ENCODE assay signal across 29 mouse cellular contexts in genomic region chr2:119294411-119294810, GRCm38 (mm10). TPM values are rescaled to one million over a fixed set of nuclear protein-coding genes. Genes with fewer than 3 reads are reported as not detected.
DNase-seq lines count a peak whose midpoint lies in the region; ATAC-seq lines count a peak whose summit lies in the region.
"Had no signal": no experiment of that assay in that cellular context is flagged by ENCODE, and none has a peak within 500 bp of the region (broad histone marks: within the 10 kb centered on the region; RNA-seq: fewer than 3 reads in every experiment).

No protein-coding gene starts in this region.

- H3K9me3 ChIP-seq in megakaryocyte, embryonic 14.5 days = no peaks in the 10 kb centered on the region
- no peaks in the 10 kb centered on the region for H3K9me3 ChIP-seq in forebrain, embryonic 10.5 days
- H3K9me3 ChIP-seq: embryonic facial prominence, embryonic 13.5 days; heart, embryonic 13.5 days; hindbrain, embryonic 15.5 days; liver, embryonic 12.5 days; midbrain, embryonic 13.5 days had no signal

- ATAC-seq in cerebellum, adult (ENCODE audit: insufficient number of reproducible peaks, low FRiP score, low TSS enrichment) = peak; percentile 7; the same call in 1 of the 2 replicates
- ATAC-seq in megakaryocyte, adult 5-6 weeks (ENCODE audit: poor library complexity, severe bottlenecking) = no peak
- ATAC-seq: forebrain, embryonic 16.5 days; liver, embryonic 12.5 days; liver, postnatal 0 days; midbrain, embryonic 13.5 days had no signal

- no peak overlapping the region for H3K27ac ChIP-seq in forebrain, embryonic 10.5 days
- H3K27ac ChIP-seq: embryonic facial prominence, embryonic 13.5 days; heart, embryonic 13.5 days; hindbrain, embryonic 15.5 days; kidney, postnatal 0 days; liver, embryonic 12.5 days; midbrain, embryonic 13.5 days had no signal

- WGBS in forebrain, embryonic 10.5 days = 95% methylated on average over 18 of the region's 18 CpGs

- peaks cover 92% of the 10 kb centered on the region for H3K36me3 ChIP-seq in megakaryocyte, embryonic 14.5 days (replicated peaks; ENCODE audit: low read length)
- H3K36me3 ChIP-seq in forebrain, embryonic 10.5 days (replicated peaks) = peaks cover 91% of the 10 kb centered on the region

- H3K4me1 ChIP-seq in megakaryocyte, embryonic 14.5 days = peaks cover 55% of the 10 kb centered on the region
- peaks cover 8% of the 10 kb centered on the region for H3K4me1 ChIP-seq in forebrain, embryonic 10.5 days

- DNase-seq in cerebellum, postnatal 14 days = no peak
- DNase-seq in cerebellum, adult 8-10 months = peak; percentile 49
- no peak for DNase-seq in forebrain, embryonic 10.5 days (ENCODE audit: extremely low spot score, low spot score)
- DNase-seq in spleen, adult 18-20 months = no peak
- DNase-seq in embryo, embryonic 10 days (ENCODE audit: low spot score) = no peak
- DNase-seq: adrenal gland, postnatal 25 days; heart, postnatal 10 days; kidney, adult 8-10 months; layer of hippocampus, postnatal 36 days; left cerebral cortex, postnatal 4 days; liver, postnatal 0 days; lung, postnatal 36 days had no signal

- peak overlapping the region; percentile 50 for H3K4me3 ChIP-seq in megakaryocyte, embryonic 14.5 days (replicated peaks)
- no peak overlapping the region for H3K4me3 ChIP-seq in forebrain, embryonic 10.5 days
- H3K4me3 ChIP-seq: embryonic facial prominence, embryonic 13.5 days; heart, embryonic 13.5 days; hindbrain, embryonic 15.5 days; liver, embryonic 12.5 days; midbrain, embryonic 13.5 days had no signal

- H3K27me3 ChIP-seq in megakaryocyte, embryonic 14.5 days (replicated peaks) = no peaks in the 10 kb centered on the region
- no peaks in the 10 kb centered on the region for H3K27me3 ChIP-seq in forebrain, embryonic 10.5 days (ENCODE audit: poor library complexity, severe bottlenecking)
- H3K27me3 ChIP-seq: CH12.LX; embryonic facial prominence, embryonic 13.5 days; heart, embryonic 13.5 days; hindbrain, embryonic 15.5 days; liver, embryonic 12.5 days; midbrain, embryonic 13.5 days had no signal

RNA-seq across cellular contexts. Expression of gene Vps18, which starts 5.9 kb away (rescaled TPM):
- polyA plus RNA-seq in megakaryocyte, embryonic 14.5 days (2012; ENCODE audit: insufficient read depth, low replicate concordance) = 8.8 and 11.1 TPM in 2 replicates
- total RNA-seq in megakaryocyte, adult 5-6 weeks (2015) = 8.9 and 9.0 TPM in 2 replicates
- total RNA-seq in megakaryocyte, adult 5-6 weeks (2017) = 19.6 and 21.2 TPM in 2 replicates
- polyA plus RNA-seq in forebrain, embryonic 10.5 days (2016; fragmentation: Nextera tagmentation; extraction: Ambion mirVana) = 23.0 and 23.6 TPM in 2 replicates

RNA-seq across cellular contexts. Expression of gene Rhov, which starts 23.3 kb away (rescaled TPM):
- 1.9 TPM in 1 of 2 replicates, not detected in the other for polyA plus RNA-seq in megakaryocyte, embryonic 14.5 days (2012; ENCODE audit: insufficient read depth, low replicate concordance)
- 0.16 and 0.59 TPM in 2 replicates for total RNA-seq in megakaryocyte, adult 5-6 weeks (2015)
- total RNA-seq in megakaryocyte, adult 5-6 weeks (2017) = 0.28 and 0.81 TPM in 2 replicates
- 0.44 and 0.58 TPM in 2 replicates for polyA plus RNA-seq in forebrain, embryonic 10.5 days (2016; fragmentation: Nextera tagmentation; extraction: Ambion mirVana)
- total RNA-seq: gastrocnemius, adult 8-10 months; heart, adult 8-10 months; heart, postnatal 10 days; hematopoietic stem cell, adult 5-6 weeks; megakaryocyte-erythroid progenitor cell, adult 5-6 weeks had no signal
- polyA plus RNA-seq: liver, postnatal 0 days had no signal

RNA-seq across cellular contexts. Expression of gene Dll4, which starts 31.2 kb away (rescaled TPM):
- not detected in 2 replicates for polyA plus RNA-seq in megakaryocyte, embryonic 14.5 days (2012; ENCODE audit: insufficient read depth, low replicate concordance)
- total RNA-seq in megakaryocyte, adult 5-6 weeks (2015) = 0.09 TPM in 1 of 2 replicates, not detected in the other
- total RNA-seq in megakaryocyte, adult 5-6 weeks (2017) = not detected in 2 replicates
- polyA plus RNA-seq in forebrain, embryonic 10.5 days (2016; fragmentation: Nextera tagmentation; extraction: Ambion mirVana) = 3.3 and 4.0 TPM in 2 replicates
- total RNA-seq: megakaryocyte-erythroid progenitor cell, adult 5-6 weeks; monocyte, adult 5-6 weeks had no signal
- polyA plus RNA-seq: C2C12 had no signal

RNA-seq across cellular contexts. Expression of gene Chac1, which starts 56.6 kb away (rescaled TPM):
- polyA plus RNA-seq in megakaryocyte, embryonic 14.5 days (2012; ENCODE audit: insufficient read depth, low replicate concordance) = 33.0 and 93.9 TPM in 2 replicates
- 0.39 and 1.1 TPM in 2 replicates for total RNA-seq in megakaryocyte, adult 5-6 weeks (2015)
- 0.51 and 1.3 TPM in 2 replicates for total RNA-seq in megakaryocyte, adult 5-6 weeks (2017)
- polyA plus RNA-seq in forebrain, embryonic 10.5 days (2016; fragmentation: Nextera tagmentation; extraction: Ambion mirVana) = 1.3 and 1.4 TPM in 2 replicates
- total RNA-seq: megakaryocyte-erythroid progenitor cell, adult 5-6 weeks; monocyte, adult 5-6 weeks had no signal

RNA-seq across cellular contexts. Expression of gene Spint1, which starts 57.2 kb away (rescaled TPM):
- polyA plus RNA-seq in megakaryocyte, embryonic 14.5 days (2012; ENCODE audit: insufficient read depth, low replicate concordance) = not detected in 2 replicates
- not detected in 2 replicates for total RNA-seq in megakaryocyte, adult 5-6 weeks (2015)
- not detected in 2 replicates for total RNA-seq in megakaryocyte, adult 5-6 weeks (2017)
- 3.5 and 4.4 TPM in 2 replicates for polyA plus RNA-seq in forebrain, embryonic 10.5 days (2016; fragmentation: Nextera tagmentation; extraction: Ambion mirVana)
- total RNA-seq: CH12.LX; heart, postnatal 10 days; megakaryocyte-erythroid progenitor cell, adult 5-6 weeks; monocyte, adult 5-6 weeks had no signal
